Mouse (Mus musculus) large intestine, adult 2 months (tissue): ENCODE data around the gene Prrt2. TPM values are rescaled to one million over a fixed set of nuclear protein-coding genes. Genes with fewer than 3 reads are reported as not detected.

Experiments
- polyA plus RNA-seq: library from polyadenylated mRNA; depleted of rRNA; stranded (reverse); fragments of >200 nt; gene quantifications from 2 replicates; pipeline ENCODE4 v1.2.3, GENCODE M21; 2012; rRNA removed

The Prrt2 gene
- polyA plus RNA-seq, 1 experiment, result 1.7 TPM

Other genes with a start within 250 kb of the Prrt2 start
- gene Ypel3, start 244.3 kb downstream of the Prrt2 start, polyA plus RNA-seq, result 84.4 and 90.5 TPM in 2 replicates
- 0.87 and 1.6 TPM in 2 replicates for gene Tbx6, start 239.7 kb downstream of the Prrt2 start, polyA plus RNA-seq
- gene Ppp4c, start 228.7 kb downstream of the Prrt2 start, polyA plus RNA-seq, result 245 and 253 TPM in 2 replicates
- gene Fam57b, start 223.5 kb downstream of the Prrt2 start, polyA plus RNA-seq, result 1.9 and 2.6 TPM in 2 replicates
- gene 4930451I11Rik, start 189.6 kb downstream of the Prrt2 start, polyA plus RNA-seq, result not detected in 2 replicates
- gene Doc2a, start 173.8 kb downstream of the Prrt2 start, polyA plus RNA-seq, result not detected in 2 replicates
- 9.4 and 13.4 TPM in 2 replicates for gene Hirip3, start 159.2 kb downstream of the Prrt2 start, polyA plus RNA-seq
- 36.5 and 39.3 TPM in 2 replicates for gene Ino80e, start 158.8 kb downstream of the Prrt2 start, polyA plus RNA-seq
- gene Taok2, start 136.5 kb downstream of the Prrt2 start, polyA plus RNA-seq, result 37.8 and 51.7 TPM in 2 replicates
- 64.4 and 92.1 TPM in 2 replicates for gene Tmem219, start 98.3 kb downstream of the Prrt2 start, polyA plus RNA-seq
- gene Kctd13, start 92.3 kb downstream of the Prrt2 start, polyA plus RNA-seq, result 9.5 and 13.9 TPM in 2 replicates
- gene Asphd1, start 71.6 kb downstream of the Prrt2 start, polyA plus RNA-seq, result 0.43 and 0.45 TPM in 2 replicates
- 2.9 and 3.4 TPM in 2 replicates for gene Sez6l2, start 70.6 kb downstream of the Prrt2 start, polyA plus RNA-seq
- gene Cdipt, start 45.3 kb downstream of the Prrt2 start, polyA plus RNA-seq, result 324 and 348 TPM in 2 replicates
- 0.80 and 1.1 TPM in 2 replicates for gene Cdiptos, start 45.1 kb downstream of the Prrt2 start, polyA plus RNA-seq
- gene Mvp, start 6.6 kb downstream of the Prrt2 start, polyA plus RNA-seq, result 185 and 289 TPM in 2 replicates
- 0.45 and 3.0 TPM in 2 replicates for gene Pagr1b, start 4.7 kb downstream of the Prrt2 start, polyA plus RNA-seq
- 5.3 and 11.3 TPM in 2 replicates for gene Pagr1a, start 3.9 kb downstream of the Prrt2 start, polyA plus RNA-seq
- 22.1 and 23.8 TPM in 2 replicates for gene Gm42742, start 114 bp downstream of the Prrt2 start, polyA plus RNA-seq
- gene Maz, start 5.8 kb upstream of the Prrt2 start, polyA plus RNA-seq, result 102 and 115 TPM in 2 replicates
- gene Kif22, start 21.3 kb upstream of the Prrt2 start, polyA plus RNA-seq, result 18.4 and 19.3 TPM in 2 replicates
- gene Zg16, start 66.1 kb upstream of the Prrt2 start, polyA plus RNA-seq, result 7,033 and 9,267 TPM in 2 replicates
- 12.4 and 16.5 TPM in 2 replicates for gene AI467606, start 70.1 kb upstream of the Prrt2 start, polyA plus RNA-seq
- 1.5 TPM in 2 replicates for gene Qprt, start 101.0 kb upstream of the Prrt2 start, polyA plus RNA-seq
- 3.7 and 5.7 TPM in 2 replicates for gene Spn, start 116.6 kb upstream of the Prrt2 start, polyA plus RNA-seq
- 25.1 and 28.6 TPM in 2 replicates for gene Cd2bp2, start 174.8 kb upstream of the Prrt2 start, polyA plus RNA-seq
- 30.0 and 34.2 TPM in 2 replicates for gene Tbc1d10b, start 187.3 kb upstream of the Prrt2 start, polyA plus RNA-seq
- 2.5 and 4.1 TPM in 2 replicates for gene Mylpf, start 187.7 kb upstream of the Prrt2 start, polyA plus RNA-seq
- 5.7 and 7.9 TPM in 2 replicates for gene Zfp553, start 211.8 kb upstream of the Prrt2 start, polyA plus RNA-seq
- 32.4 and 34.6 TPM in 2 replicates for gene Sept1, start 211.9 kb upstream of the Prrt2 start, polyA plus RNA-seq
- gene Zfp771, start 223.1 kb upstream of the Prrt2 start, polyA plus RNA-seq, result 25.7 and 34.0 TPM in 2 replicates
- gene Dctpp1, start 239.5 kb upstream of the Prrt2 start, polyA plus RNA-seq, result 79.9 and 80.9 TPM in 2 replicates